Mouse (Mus musculus) kidney, embryonic 15.5 days (tissue): ENCODE data around the gene Tbx19. TPM values are rescaled to one million over a fixed set of nuclear protein-coding genes. Genes with fewer than 3 reads are reported as not detected.

Experiments
- ATAC-seq: fragments of 200-750 bp; cut with Nextera tagmentation; replicated peaks from 2 replicates; pipeline ENCODE4 v1.8.0; 2017; ENCODE audit warnings: moderate TSS enrichment; ENCODE audit not compliant: low FRiP score
- H3K27ac ChIP-seq: fragments of 300-500 bp; sonication (generic); 2 replicates; pipeline ENCODE4 v1.5.1; 2015; ENCODE audit warnings: mild to moderate bottlenecking, inconsistent platforms
- H3K27me3 ChIP-seq: fragments of 300-500 bp; sonication (generic); 2 replicates; pipeline ENCODE4 v1.6.1; 2015; ENCODE audit warnings: inconsistent platforms
- H3K36me3 ChIP-seq: fragments of 300-500 bp; sonication (generic); 2 replicates; pipeline ENCODE4 v1.6.1; 2015; ENCODE audit warnings: inconsistent platforms
- H3K4me1 ChIP-seq: fragments of 300-500 bp; sonication (generic); 2 replicates; pipeline ENCODE4 v1.6.1; 2015; ENCODE audit warnings: inconsistent platforms
- H3K4me2 ChIP-seq: fragments of 300-500 bp; sonication (generic); 2 replicates; pipeline ENCODE4 v1.6.1; 2015; ENCODE audit warnings: moderate library complexity, mild to moderate bottlenecking, inconsistent platforms
- H3K4me3 ChIP-seq: fragments of 300-500 bp; sonication (generic); replicated peaks from 2 replicates; pipeline ENCODE4 v1.5.1; 2015; ENCODE audit warnings: mild to moderate bottlenecking, inconsistent platforms
- H3K9ac ChIP-seq: fragments of 300-500 bp; sonication (generic); 2 replicates; pipeline ENCODE4 v1.6.1; 2015; ENCODE audit warnings: mild to moderate bottlenecking, inconsistent platforms
- H3K9me3 ChIP-seq: fragments of 300-500 bp; sonication (generic); replicated peaks from 2 replicates; pipeline ENCODE4 v1.6.1; 2016; ENCODE audit warnings: inconsistent platforms
- WGBS: fragments of 180-500 bp; shearing (Covaris S2); methylation state at CpG from one replicate; pipeline ENCODE4 v1.1.7; 2015; ENCODE audit warnings: mixed read lengths; 5-methylcytosine and 5-hydroxymethylcytosine counted together
- polyA plus RNA-seq: library from polyadenylated mRNA; unstranded; fragments of >200 nt; fragmentation: Nextera tagmentation; extraction: Ambion mirVana; gene quantifications from 2 replicates; pipeline ENCODE4 v1.2.1, GENCODE M21; 2015

The Tbx19 gene
- polyA plus RNA-seq, result 0.10 and 0.23 TPM in 2 replicates

- no peak within 1 kb of the TSS for H3K27ac ChIP-seq
- no peak within 1 kb of the TSS for H3K9ac ChIP-seq
- no peak for ATAC-seq
- WGBS, result 87% methylated on average over 8 of the region's 8 CpGs
- no peaks in the 10 kb centered on the region for H3K27me3 ChIP-seq
- H3K36me3 ChIP-seq, result no peaks in the 10 kb centered on the region
- no peak within 1 kb of the TSS for H3K4me2 ChIP-seq
- H3K4me3 ChIP-seq, result no peak within 1 kb of the TSS
- no peaks in the 10 kb centered on the region for H3K4me1 ChIP-seq
- no peaks in the 10 kb centered on the region for H3K9me3 ChIP-seq
Measured at GRCm38 (mm10) chr1:165160723-165161405, at the start of gene Tbx19. Gene Tbx19, minus strand, starts transcription at chr1:165160773.

GRCm38 (mm10) chr1:165205591-165205990 is 45.0 kb upstream of the Tbx19 start:
- Histone ChIP-seq H3K4me3 (no peak overlapping the region), H3K9ac (no peak overlapping the region), H3K27ac (0 out of 2 replicates have a peak overlapping the region, but pooled peaks have one; percentile 1), H3K36me3 (no peaks in the 10 kb centered on the region), H3K4me2 (no peak overlapping the region), H3K27me3 (no peaks in the 10 kb centered on the region), H3K9me3 (no peaks in the 10 kb centered on the region), H3K4me1 (peaks cover 14% of the 10 kb centered on the region)
- WGBS, result 3% methylated on average over 2 of the region's 2 CpGs
- ATAC-seq, result 0 out of 2 replicates have a peak, but pooled peaks have one; percentile 28

- H3K9me3 ChIP-seq, result no peaks in the 10 kb centered on the region
- H3K9ac ChIP-seq, result no peak overlapping the region
- H3K4me3 ChIP-seq, result no peak overlapping the region
- no peak overlapping the region for H3K27ac ChIP-seq
- no peaks in the 10 kb centered on the region for H3K27me3 ChIP-seq
- no peaks in the 10 kb centered on the region for H3K36me3 ChIP-seq
- peaks cover 14% of the 10 kb centered on the region for H3K4me1 ChIP-seq
- no peak overlapping the region for H3K4me2 ChIP-seq
- ATAC-seq, result no peak
- WGBS, result 28% methylated on average over 2 of the region's 2 CpGs
Measured at GRCm38 (mm10) chr1:165203488-165204035, 43.0 kb upstream of the Tbx19 start.

GRCm38 (mm10) chr1:165201445-165202012 is 41.0 kb upstream of the Tbx19 start:
- no peaks in the 10 kb centered on the region for H3K27me3 ChIP-seq
- no peak overlapping the region for H3K4me3 ChIP-seq
- no peaks in the 10 kb centered on the region for H3K36me3 ChIP-seq
- peaks cover 13% of the 10 kb centered on the region for H3K4me1 ChIP-seq
- ATAC-seq, result no peak
- no peak overlapping the region for H3K27ac ChIP-seq
- WGBS, result 80% methylated on average over 4 of the region's 4 CpGs
- no peak overlapping the region for H3K4me2 ChIP-seq
- no peaks in the 10 kb centered on the region for H3K9me3 ChIP-seq
- no peak overlapping the region for H3K9ac ChIP-seq

GRCm38 (mm10) chr1:165200748-165201147 is 40.2 kb upstream of the Tbx19 start:
- Histone ChIP-seq H3K4me2 (no peak overlapping the region), H3K27ac (no peak overlapping the region), H3K36me3 (no peaks in the 10 kb centered on the region), H3K9ac (no peak overlapping the region), H3K4me1 (peaks cover 6% of the 10 kb centered on the region), H3K27me3 (no peaks in the 10 kb centered on the region), H3K9me3 (no peaks in the 10 kb centered on the region), H3K4me3 (no peak overlapping the region)
- ATAC-seq, result no peak
- 82% methylated on average over 8 of the region's 8 CpGs for WGBS

- H3K4me1 ChIP-seq, result peaks cover 10% of the 10 kb centered on the region
- no peak overlapping the region for H3K27ac ChIP-seq
- no peak overlapping the region for H3K4me3 ChIP-seq
- no peak overlapping the region for H3K4me2 ChIP-seq
- 73% methylated on average over 3 of the region's 3 CpGs for WGBS
- no peaks in the 10 kb centered on the region for H3K27me3 ChIP-seq
- H3K9me3 ChIP-seq, result no peaks in the 10 kb centered on the region
- H3K9ac ChIP-seq, result no peak overlapping the region
- ATAC-seq, result no peak
- no peaks in the 10 kb centered on the region for H3K36me3 ChIP-seq
Measured at GRCm38 (mm10) chr1:165199639-165200038, 39.1 kb upstream of the Tbx19 start.

- ATAC-seq, result no peak
- Histone ChIP-seq H3K27ac (no peak overlapping the region), H3K4me1 (peaks cover 13% of the 10 kb centered on the region), H3K4me2 (no peak overlapping the region), H3K27me3 (no peaks in the 10 kb centered on the region), H3K9ac (no peak overlapping the region), H3K36me3 (no peaks in the 10 kb centered on the region), H3K4me3 (no peak overlapping the region), H3K9me3 (no peaks in the 10 kb centered on the region)
- 63% methylated on average over 1 of the region's 1 CpGs for WGBS
Measured at GRCm38 (mm10) chr1:165198951-165199350, 38.4 kb upstream of the Tbx19 start.

- no peaks in the 10 kb centered on the region for H3K27me3 ChIP-seq
- H3K27ac ChIP-seq, result no peak overlapping the region
- H3K4me1 ChIP-seq, result peaks cover 19% of the 10 kb centered on the region
- no peaks in the 10 kb centered on the region for H3K36me3 ChIP-seq
- 59% methylated on average over 3 of the region's 3 CpGs for WGBS
- H3K9ac ChIP-seq, result no peak overlapping the region
- H3K4me2 ChIP-seq, result no peak overlapping the region
- no peak for ATAC-seq
- no peak overlapping the region for H3K4me3 ChIP-seq
- no peaks in the 10 kb centered on the region for H3K9me3 ChIP-seq
Measured at GRCm38 (mm10) chr1:165197875-165198274, 37.3 kb upstream of the Tbx19 start.

GRCm38 (mm10) chr1:165195396-165195960 is 34.9 kb upstream of the Tbx19 start:
- H3K9ac ChIP-seq, result no peak overlapping the region
- H3K27ac ChIP-seq, result no peak overlapping the region
- ATAC-seq, result no peak
- no peaks in the 10 kb centered on the region for H3K36me3 ChIP-seq
- peaks cover 26% of the 10 kb centered on the region for H3K4me1 ChIP-seq
- H3K4me2 ChIP-seq, result no peak overlapping the region
- no peaks in the 10 kb centered on the region for H3K27me3 ChIP-seq
- no peaks in the 10 kb centered on the region for H3K9me3 ChIP-seq
- WGBS, result 77% methylated on average over 3 of the region's 3 CpGs
- no peak overlapping the region for H3K4me3 ChIP-seq

- WGBS, result 10% methylated on average over 5 of the region's 5 CpGs
- no peaks in the 10 kb centered on the region for H3K27me3 ChIP-seq
- no peaks in the 10 kb centered on the region for H3K36me3 ChIP-seq
- H3K4me2 ChIP-seq, result peak overlapping the region; percentile 76
- H3K4me1 ChIP-seq, result peaks cover 26% of the 10 kb centered on the region
- H3K4me3 ChIP-seq, result peak overlapping the region; percentile 58
- H3K27ac ChIP-seq, result peak overlapping the region; percentile 94
- H3K9ac ChIP-seq, result peak overlapping the region; percentile 76
- ATAC-seq, result no peak; the same call in none of the 2 replicates
- H3K9me3 ChIP-seq, result no peaks in the 10 kb centered on the region
Measured at GRCm38 (mm10) chr1:165194662-165195013, 34.1 kb upstream of the Tbx19 start.

- under 1% methylated on average over 69 of the region's 69 CpGs for WGBS
- Histone ChIP-seq H3K27me3 (no peaks in the 10 kb centered on the region), H3K36me3 (no peaks in the 10 kb centered on the region), H3K4me2 (peak within 1 kb of the TSS; percentile 76), H3K9me3 (no peaks in the 10 kb centered on the region), H3K9ac (peak within 1 kb of the TSS; percentile 76), H3K4me1 (peaks cover 28% of the 10 kb centered on the region), H3K27ac (peak within 1 kb of the TSS; percentile 94), H3K4me3 (peak within 1 kb of the TSS; percentile 58)
- ATAC-seq, result peak; percentile 95
Measured at GRCm38 (mm10) chr1:165193880-165194661, 33.5 kb upstream of the Tbx19 start, which contains the start of gene Sft2d2. Gene Sft2d2, minus strand, starts transcription at chr1:165194438.
